Mouse (Mus musculus) limb, embryonic 10.5 days (tissue): ENCODE results near the gene Trpv4. TPM values are rescaled to one million over a fixed set of nuclear protein-coding genes. Genes with fewer than 3 reads are reported as not detected.

Experiments used
- DNase-seq: peaks from one replicate; pipeline ENCODE4 v3.0.0-alpha.2; 2017; ENCODE audit warnings: low spot score
- H3K27ac ChIP-seq: fragments of 300-500 bp; sonication (generic); 2 replicates; pipeline ENCODE4 v1.5.1; 2016; ENCODE audit warnings: mild to moderate bottlenecking
- H3K27me3 ChIP-seq: fragments of 300-500 bp; sonication (generic); 2 replicates; pipeline ENCODE4 v1.6.1; 2016; ENCODE audit warnings: low read depth, mild to moderate bottlenecking; ENCODE audit not compliant: poor library complexity, severe bottlenecking
- H3K36me3 ChIP-seq: fragments of 300-500 bp; sonication (generic); 2 replicates; pipeline ENCODE4 v1.6.1; 2016; ENCODE audit warnings: mild to moderate bottlenecking, moderate library complexity
- H3K4me1 ChIP-seq: fragments of 300-500 bp; sonication (generic); 2 replicates; pipeline ENCODE4 v1.6.1; 2016
- H3K4me3 ChIP-seq: fragments of 300-500 bp; sonication (generic); 2 replicates; pipeline ENCODE4 v1.5.1; 2016; ENCODE audit warnings: mild to moderate bottlenecking, moderate library complexity
- H3K9me3 ChIP-seq: fragments of 300-500 bp; sonication (generic); replicated peaks from 2 replicates; pipeline ENCODE4 v1.6.1; 2016; ENCODE audit warnings: mild to moderate bottlenecking
- WGBS: fragments of 180-500 bp; shearing (Covaris S2); methylation state at CpG from one replicate; pipeline ENCODE4 v1.1.7; 2016; 5-methylcytosine and 5-hydroxymethylcytosine counted together
- polyA plus RNA-seq: library from polyadenylated mRNA; unstranded; fragments of >200 nt; fragmentation: Nextera tagmentation; extraction: Ambion mirVana; gene quantifications from 2 replicates; pipeline ENCODE4 v1.2.1, GENCODE M21; 2016

Gene Trpv4
- polyA plus RNA-seq, 1 experiment from 2014 or later, result 0.31 TPM

DNA sequence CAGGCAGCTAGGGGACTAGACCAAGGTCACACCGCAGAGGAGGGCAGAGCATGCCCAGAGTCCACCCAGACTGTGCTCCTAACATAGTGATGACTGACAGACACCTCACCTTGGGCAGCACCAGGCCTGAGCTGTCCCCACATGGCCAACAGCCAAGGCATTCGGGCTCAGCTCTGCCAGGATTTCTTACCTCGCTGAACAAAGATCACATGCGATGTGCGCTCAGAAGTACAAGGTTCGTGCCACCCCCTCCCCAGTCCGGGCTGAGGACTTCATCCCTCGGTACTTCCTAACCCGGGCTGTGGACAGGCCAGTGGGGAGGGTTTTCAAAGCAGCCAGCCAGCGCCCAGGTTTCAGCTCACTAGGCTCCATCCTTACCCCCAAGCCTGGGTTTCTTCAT, 795 bp downstream of the Trpv4 start:
- 39% methylated on average over 10 of the region's 10 CpGs for WGBS
- no peak overlapping the region for H3K27ac ChIP-seq
- H3K27me3 ChIP-seq, result peaks cover 83% of the 10 kb centered on the region
- H3K4me1 ChIP-seq, result peaks cover 23% of the 10 kb centered on the region
- peak overlapping the region; percentile 65 for H3K4me3 ChIP-seq
- no peak for DNase-seq
- H3K9me3 ChIP-seq, result no peaks in the 10 kb centered on the region
- no peaks in the 10 kb centered on the region for H3K36me3 ChIP-seq

DNA sequence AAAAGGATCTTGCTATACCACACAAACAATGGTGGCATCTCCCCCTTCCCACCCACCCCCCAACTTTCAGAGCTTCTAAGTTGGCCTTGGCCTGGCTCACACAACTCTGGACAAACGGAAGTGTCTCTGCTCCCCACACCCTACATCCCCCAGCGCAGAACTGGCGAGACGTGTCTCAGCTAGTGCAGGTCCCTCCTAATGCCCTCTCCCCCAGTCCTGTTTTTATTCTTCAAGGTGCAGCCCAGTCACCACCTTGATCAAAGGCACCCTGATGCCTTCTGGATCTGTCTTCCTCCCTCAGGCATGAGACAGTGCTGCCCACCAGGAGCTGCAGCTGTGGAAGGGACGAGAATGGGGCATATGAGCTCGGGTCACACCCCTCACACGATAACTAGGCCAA, 1.9 kb downstream of the Trpv4 start:
- Histone ChIP-seq H3K27me3 (peaks cover 87% of the 10 kb centered on the region), H3K27ac (no peak overlapping the region)

DNA sequence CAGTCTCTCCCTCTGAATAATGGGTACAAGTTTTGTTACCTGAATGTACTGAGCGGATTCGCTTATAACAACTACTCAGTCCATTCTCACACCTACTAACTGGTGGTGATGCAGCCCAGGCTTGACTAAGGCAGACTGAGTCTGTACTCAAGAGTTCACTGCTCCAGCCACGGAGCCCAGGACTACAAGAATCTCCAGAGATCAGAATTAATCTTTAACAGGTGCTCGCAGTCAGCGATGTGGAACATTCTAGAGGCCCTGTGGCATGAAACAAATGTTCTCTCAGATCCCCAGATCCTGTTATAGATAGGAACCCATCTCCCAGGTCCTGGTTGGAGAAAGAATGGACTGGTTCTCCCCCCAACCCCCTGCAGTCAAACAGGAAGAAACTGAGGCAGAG, 2.5 kb downstream of the Trpv4 start:
- Histone ChIP-seq H3K27ac (no peak overlapping the region), H3K4me3 (no peak overlapping the region), H3K4me1 (peaks cover 35% of the 10 kb centered on the region), H3K36me3 (no peaks in the 10 kb centered on the region), H3K9me3 (no peaks in the 10 kb centered on the region), H3K27me3 (peaks cover 87% of the 10 kb centered on the region)
- 84% methylated on average over 5 of the region's 5 CpGs for WGBS
- DNase-seq, result no peak

More for the DNA sequence above, 1.9 kb downstream of the Trpv4 start:
- H3K36me3 ChIP-seq, result no peaks in the 10 kb centered on the region
- H3K9me3 ChIP-seq, result no peaks in the 10 kb centered on the region
- peaks cover 29% of the 10 kb centered on the region for H3K4me1 ChIP-seq
- H3K4me3 ChIP-seq, result no peak overlapping the region
- WGBS, result 76% methylated on average over 7 of the region's 7 CpGs
- DNase-seq, result no peak

DNA sequence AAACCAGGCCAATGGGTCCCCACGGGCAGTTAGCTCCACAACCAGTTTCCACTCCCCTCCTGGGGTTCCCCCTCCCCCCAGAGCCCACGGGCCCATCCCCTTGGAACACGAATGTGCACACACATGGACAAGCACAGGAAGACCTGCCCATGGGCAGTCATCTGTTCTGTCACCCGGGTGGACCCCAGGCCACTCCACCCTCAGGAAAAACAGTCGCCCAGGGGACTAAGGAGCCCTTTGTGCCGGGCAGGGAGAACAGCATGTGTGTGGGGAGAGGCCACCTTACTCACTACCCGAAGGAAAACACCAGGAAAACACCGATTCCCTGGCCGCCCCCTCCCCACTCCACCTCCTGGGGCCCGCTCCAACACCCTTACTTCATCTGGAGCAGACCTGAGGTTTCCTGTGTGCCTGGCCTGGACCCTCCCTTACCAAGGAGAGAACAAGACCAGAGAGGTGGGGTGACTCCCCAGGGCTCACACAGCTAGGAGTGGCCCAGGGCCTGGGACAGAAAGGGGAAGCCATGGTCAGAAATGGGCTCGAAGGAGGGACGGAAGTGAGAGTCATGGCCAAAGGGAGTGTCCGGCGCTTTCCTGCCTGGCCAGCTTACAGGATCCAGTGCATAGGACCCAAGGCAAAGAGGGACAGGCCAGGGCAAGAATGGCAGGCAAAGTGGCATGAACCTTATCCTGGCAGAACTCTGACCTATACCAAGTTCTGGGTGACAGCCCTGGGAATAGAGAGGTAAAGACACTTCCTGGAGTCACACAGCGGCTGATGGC, 4.4 kb downstream of the Trpv4 start:
- H3K36me3 ChIP-seq, result no peaks in the 10 kb centered on the region
- H3K4me1 ChIP-seq, result peaks cover 47% of the 10 kb centered on the region
- WGBS, result 81% methylated on average over 14 of the region's 15 CpGs
- H3K4me3 ChIP-seq, result no peak overlapping the region
- H3K27ac ChIP-seq, result no peak overlapping the region
- H3K9me3 ChIP-seq, result no peaks in the 10 kb centered on the region
- H3K27me3 ChIP-seq, result peaks cover 84% of the 10 kb centered on the region
- DNase-seq, result no peak

DNA sequence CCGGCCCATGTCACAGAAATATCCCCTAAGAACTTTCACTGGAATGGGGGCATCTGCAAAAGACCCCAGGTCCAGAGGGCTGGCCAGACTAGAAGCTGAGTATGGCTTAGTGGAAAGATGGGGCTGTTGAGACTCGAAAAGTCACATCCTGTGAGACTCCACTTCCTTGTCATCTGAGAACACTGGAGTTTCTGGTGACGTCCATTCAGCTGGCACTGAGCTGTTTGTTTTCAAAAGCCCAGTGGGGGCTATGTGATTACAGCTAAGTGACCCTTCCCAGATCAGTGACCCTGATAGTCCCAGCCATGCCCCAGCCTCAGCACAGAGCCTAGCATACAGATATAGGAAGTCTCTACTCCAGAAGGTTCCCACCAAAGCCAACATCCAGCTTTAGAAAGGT, 6.8 kb downstream of the Trpv4 start:
- no peak for DNase-seq
- Histone ChIP-seq H3K9me3 (no peaks in the 10 kb centered on the region), H3K4me1 (peaks cover 55% of the 10 kb centered on the region), H3K27me3 (peaks cover 72% of the 10 kb centered on the region), H3K4me3 (no peak overlapping the region), H3K36me3 (no peaks in the 10 kb centered on the region), H3K27ac (peak overlapping the region; percentile 63; the same call in 1 of the 2 replicates)
- WGBS, result 25% methylated on average over 3 of the region's 3 CpGs

DNA sequence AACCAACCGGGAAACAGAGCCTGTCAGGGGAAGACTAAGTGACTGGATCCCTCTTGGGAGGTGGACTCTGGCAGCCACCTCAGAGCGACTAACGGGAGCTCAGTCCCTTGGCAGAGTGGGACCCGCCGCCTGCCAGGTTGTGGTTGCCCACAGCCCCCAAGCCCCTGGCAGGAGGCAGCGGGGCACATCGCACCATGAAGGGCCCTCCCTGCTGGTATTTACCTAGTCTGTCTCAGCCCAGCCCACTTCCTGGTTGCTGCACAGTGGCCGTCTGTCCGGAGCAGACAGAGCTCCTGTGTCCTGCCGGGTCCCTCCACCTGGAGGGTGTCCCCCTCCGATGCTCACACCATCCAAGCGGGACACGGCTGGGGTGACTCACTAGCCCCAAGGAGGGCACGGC, 7.2 kb downstream of the Trpv4 start:
- DNase-seq, result no peak
- Histone ChIP-seq H3K4me1 (peaks cover 57% of the 10 kb centered on the region), H3K9me3 (no peaks in the 10 kb centered on the region), H3K36me3 (no peaks in the 10 kb centered on the region), H3K4me3 (no peak overlapping the region), H3K27me3 (peaks cover 67% of the 10 kb centered on the region), H3K27ac (peak overlapping the region; percentile 63)
- WGBS, result 51% methylated on average over 14 of the region's 14 CpGs

DNA sequence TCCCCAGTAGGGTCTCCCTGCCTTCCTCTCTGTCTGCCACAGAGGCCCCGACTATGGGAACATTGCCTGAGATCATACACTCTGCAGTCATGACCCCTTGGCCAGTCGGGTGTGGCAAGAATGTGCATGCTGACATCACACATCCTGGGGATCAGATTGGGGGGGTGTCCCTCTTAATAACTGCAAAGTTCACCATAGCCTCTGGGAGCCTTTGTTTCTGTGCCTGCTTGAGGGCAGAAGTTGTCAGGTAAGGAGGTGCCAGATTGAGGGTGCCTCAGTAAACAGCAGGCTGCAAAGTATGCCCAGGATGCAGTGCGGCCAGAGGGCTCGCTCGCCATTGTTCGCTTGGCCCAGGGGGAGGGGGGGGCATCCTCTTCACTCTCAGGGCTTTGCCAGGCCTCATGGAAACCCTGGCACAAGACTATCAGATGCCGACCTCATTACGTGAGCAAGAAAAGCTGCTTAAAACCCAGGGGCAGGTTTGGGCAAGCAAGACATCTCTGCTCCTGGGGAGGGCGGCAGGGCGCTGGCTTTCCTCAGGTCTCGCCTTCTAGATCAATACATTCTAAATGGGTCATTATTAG, 9.4 kb downstream of the Trpv4 start:
- H3K4me3 ChIP-seq, result no peak overlapping the region
- H3K36me3 ChIP-seq, result no peaks in the 10 kb centered on the region
- peak overlapping the region; percentile 78 for H3K27ac ChIP-seq
- H3K9me3 ChIP-seq, result no peaks in the 10 kb centered on the region
- peaks cover 59% of the 10 kb centered on the region for H3K4me1 ChIP-seq
- peaks cover 50% of the 10 kb centered on the region for H3K27me3 ChIP-seq
- WGBS, result 76% methylated on average over 11 of the region's 11 CpGs
- no peak for DNase-seq

DNA sequence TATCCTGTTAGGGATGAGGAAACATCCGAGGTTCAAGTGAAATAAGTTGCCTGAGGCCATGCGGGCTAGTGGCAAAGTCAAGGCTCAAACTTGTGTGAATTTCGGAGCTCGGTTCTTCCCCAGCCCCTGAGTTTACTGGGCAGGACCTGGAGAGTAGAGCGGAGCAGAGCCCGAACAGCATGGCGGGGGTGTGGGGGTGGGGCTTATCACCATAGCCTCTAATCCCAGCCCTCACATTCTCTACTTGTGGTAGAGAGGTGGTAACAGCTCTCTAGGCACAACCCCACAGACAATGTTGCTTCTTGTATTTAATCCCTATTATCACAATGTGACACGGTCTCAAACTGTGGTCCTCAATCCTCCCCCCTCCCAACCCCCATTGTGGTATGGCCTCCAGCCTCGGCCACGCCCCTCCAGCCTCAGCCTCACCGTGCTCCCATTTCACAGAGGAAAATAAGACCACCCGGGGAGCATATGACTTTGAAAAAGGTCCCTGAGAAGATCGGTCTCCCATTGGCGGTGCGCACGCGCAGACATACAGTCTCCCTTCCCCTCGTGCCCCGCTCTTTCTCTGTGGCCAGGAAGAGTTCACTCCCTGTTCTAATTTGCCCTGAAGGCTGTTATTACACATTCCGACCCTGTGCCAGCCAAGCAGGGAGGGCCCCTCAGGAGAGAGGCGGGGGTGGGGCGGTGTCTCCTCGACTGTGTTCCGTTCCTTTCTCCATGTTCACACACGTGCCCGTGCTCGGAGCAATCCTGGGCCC, 10.8 kb downstream of the Trpv4 start:
- peaks cover 59% of the 10 kb centered on the region for H3K4me1 ChIP-seq
- H3K27ac ChIP-seq, result peak overlapping the region; percentile 78
- no peaks in the 10 kb centered on the region for H3K9me3 ChIP-seq
- H3K4me3 ChIP-seq, result peak overlapping the region; percentile 48
- WGBS, result 3% methylated on average over 27 of the region's 27 CpGs
- peak; percentile 70 for DNase-seq
- peaks cover 41% of the 10 kb centered on the region for H3K27me3 ChIP-seq
- H3K36me3 ChIP-seq, result no peaks in the 10 kb centered on the region

DNA sequence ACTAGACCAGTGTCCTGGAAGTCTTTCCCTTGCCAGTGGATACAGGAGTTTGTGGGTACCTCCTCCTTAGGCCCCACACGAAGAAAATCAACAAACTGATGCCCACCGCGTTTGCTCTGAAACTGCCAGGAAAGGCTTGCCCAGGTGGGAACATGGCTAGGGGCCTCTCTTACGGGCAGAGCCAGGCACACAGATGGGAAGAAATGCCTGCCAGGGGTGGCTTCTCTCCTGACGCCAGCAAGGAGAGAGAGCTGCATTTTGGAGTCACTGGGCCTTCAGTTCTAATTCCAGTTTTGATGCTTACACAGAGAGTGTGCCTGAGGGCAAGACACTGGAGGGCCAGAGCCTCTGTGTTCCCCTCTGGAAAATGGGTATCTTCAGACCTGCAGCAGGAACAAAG, 12.3 kb downstream of the Trpv4 start:
- peaks cover 49% of the 10 kb centered on the region for H3K4me1 ChIP-seq
- H3K36me3 ChIP-seq, result no peaks in the 10 kb centered on the region
- no peaks in the 10 kb centered on the region for H3K9me3 ChIP-seq
- peaks cover 47% of the 10 kb centered on the region for H3K27me3 ChIP-seq
- H3K4me3 ChIP-seq, result no peak overlapping the region
- 84% methylated on average over 5 of the region's 5 CpGs for WGBS
- no peak overlapping the region for H3K27ac ChIP-seq
- no peak for DNase-seq

DNA sequence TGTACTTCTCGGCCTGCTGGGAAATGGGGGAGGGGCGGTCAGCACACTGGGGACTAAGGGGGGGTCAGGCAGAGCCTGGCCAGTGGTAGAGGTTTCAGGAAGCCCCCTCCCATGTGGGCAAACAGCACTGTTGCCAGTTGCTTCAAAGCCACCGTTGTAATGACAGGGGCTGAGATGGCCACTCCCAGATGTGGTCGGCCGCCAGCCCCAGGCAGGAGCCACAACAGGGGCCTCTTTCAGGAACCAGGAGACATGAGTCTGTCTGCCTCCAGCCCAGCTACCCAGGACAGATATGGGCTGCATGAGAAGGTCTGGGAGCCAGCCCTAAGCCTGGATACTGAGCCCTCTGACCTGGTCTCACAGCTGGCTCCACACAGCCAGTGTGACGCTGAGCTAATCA, 13.3 kb downstream of the Trpv4 start:
- WGBS, result 48% methylated on average over 6 of the region's 6 CpGs

DNA sequence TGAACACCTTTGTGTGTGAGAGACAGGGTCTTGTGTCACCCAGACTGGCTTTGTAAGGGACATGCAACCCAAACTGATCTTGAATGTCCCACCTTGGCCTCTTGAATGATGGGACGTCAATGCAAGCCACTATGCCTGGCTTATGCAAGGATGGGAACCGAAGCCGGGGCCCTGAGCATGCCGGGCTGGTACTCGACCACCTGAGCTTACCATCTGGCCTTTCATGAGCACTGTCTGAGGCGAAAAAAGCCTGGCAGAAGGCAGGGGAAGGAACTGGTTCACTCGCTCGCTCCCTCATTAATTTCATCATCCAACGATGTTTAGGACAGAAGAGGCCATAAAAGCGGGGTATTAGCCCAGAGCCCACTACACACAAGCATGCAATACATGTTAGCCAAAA, 17.4 kb downstream of the Trpv4 start:
- H3K9me3 ChIP-seq, result no peaks in the 10 kb centered on the region
- H3K27ac ChIP-seq, result no peak overlapping the region
- no peak overlapping the region for H3K4me3 ChIP-seq
- peaks cover 20% of the 10 kb centered on the region for H3K4me1 ChIP-seq
- 86% methylated on average over 10 of the region's 10 CpGs for WGBS
- H3K36me3 ChIP-seq, result no peaks in the 10 kb centered on the region
- DNase-seq, result no peak
- H3K27me3 ChIP-seq, result peaks cover 47% of the 10 kb centered on the region

More for the DNA sequence above, 13.3 kb downstream of the Trpv4 start:
- no peaks in the 10 kb centered on the region for H3K9me3 ChIP-seq
- no peaks in the 10 kb centered on the region for H3K36me3 ChIP-seq
- no peak for DNase-seq
- H3K4me1 ChIP-seq, result peaks cover 39% of the 10 kb centered on the region
- no peak overlapping the region for H3K4me3 ChIP-seq
- peak overlapping the region; percentile 53; the same call in 1 of the 2 replicates for H3K27ac ChIP-seq
- H3K27me3 ChIP-seq, result peaks cover 48% of the 10 kb centered on the region

DNA sequence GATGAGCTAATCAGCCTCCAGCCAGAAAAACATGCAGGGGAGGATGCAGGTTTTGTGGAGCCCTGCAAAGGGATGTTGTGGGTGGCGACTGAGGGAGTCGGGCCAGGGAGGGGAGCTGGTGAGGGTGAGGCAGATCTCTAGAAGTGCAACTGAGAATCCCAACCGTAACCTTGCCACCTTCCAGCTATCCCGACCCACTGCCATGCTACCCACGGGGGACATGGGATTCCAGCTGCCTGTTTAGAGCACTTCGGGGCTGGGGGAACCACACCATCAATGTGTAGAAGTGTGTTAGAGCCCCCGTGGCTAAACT, 18.6 kb downstream of the Trpv4 start:
- Histone ChIP-seq H3K36me3 (no peaks in the 10 kb centered on the region), H3K4me1 (peaks cover 14% of the 10 kb centered on the region), H3K27ac (no peak overlapping the region), H3K4me3 (peak overlapping the region; percentile 24; the same call in 1 of the 2 replicates), H3K9me3 (no peaks in the 10 kb centered on the region), H3K27me3 (peaks cover 49% of the 10 kb centered on the region)
- WGBS, result 32% methylated on average over 7 of the region's 7 CpGs
- DNase-seq, result no peak
